Mouse (Mus musculus) kidney, postnatal 0 days (tissue): ENCODE measurements around the gene Oosp3. TPM values are rescaled to one million over a fixed set of nuclear protein-coding genes. Genes with fewer than 3 reads are reported as not detected.

ENCODE experiments used
- ATAC-seq: fragments of 200-750 bp; cut with Nextera tagmentation; replicated peaks from 2 replicates; pipeline ENCODE4 v1.8.0; 2017; ENCODE audit warnings: low read depth, moderate number of reproducible peaks, moderate TSS enrichment, moderate library complexity; ENCODE audit not compliant: low FRiP score
- DNase-seq: peaks from one replicate; pipeline ENCODE4 v3.0.0-alpha.2; 2016; ENCODE audit warnings: low spot score
- H3K27ac ChIP-seq: fragments of 300-500 bp; sonication (generic); 2 replicates; pipeline ENCODE4 v1.5.1; 2014; ENCODE audit warnings: mild to moderate bottlenecking
- H3K27me3 ChIP-seq: fragments of 300-500 bp; sonication (generic); 2 replicates; pipeline ENCODE4 v1.6.1; 2014; ENCODE audit warnings: low read length, mixed read lengths; ENCODE audit not compliant: insufficient read depth
- H3K36me3 ChIP-seq: fragments of 300-500 bp; sonication (generic); 2 replicates; pipeline ENCODE4 v1.6.1; 2014; ENCODE audit warnings: low read length, mixed read lengths; ENCODE audit not compliant: insufficient read depth
- H3K4me1 ChIP-seq: fragments of 300-500 bp; sonication (generic); replicated peaks from 2 replicates; pipeline ENCODE4 v1.6.1; 2014; ENCODE audit warnings: antibody characterized with exemption, low read length, mixed read lengths; ENCODE audit not compliant: insufficient read depth
- H3K4me2 ChIP-seq: fragments of 300-500 bp; sonication (generic); 2 replicates; pipeline ENCODE4 v1.6.1; 2014; ENCODE audit warnings: mild to moderate bottlenecking, low read length, moderate library complexity, mixed read lengths
- H3K4me3 ChIP-seq: fragments of 300-500 bp; sonication (generic); replicated peaks from 2 replicates; pipeline ENCODE4 v1.5.1; 2014; ENCODE audit warnings: low read depth, low read length
- H3K9ac ChIP-seq: fragments of 300-500 bp; sonication (generic); 2 replicates; pipeline ENCODE4 v1.6.1; 2014; ENCODE audit warnings: low read depth, low read length
- H3K9me3 ChIP-seq: fragments of 300-500 bp; sonication (generic); replicated peaks from 2 replicates; pipeline ENCODE4 v1.6.1; 2016; ENCODE audit warnings: low read length, inconsistent platforms, mixed read lengths
- CTCF ChIP-seq: IDR thresholded peaks from 2 replicates; pipeline ENCODE4 v1.5.1; 2016; ENCODE audit warnings: antibody characterized with exemption, low read depth, mild to moderate bottlenecking, moderate library complexity
- WGBS: fragments of 180-500 bp; shearing (Covaris S2); extraction: QIAGEN DNeasy Blood & Tissue Kit; methylation state at CpG from one replicate; pipeline ENCODE4 v1.1.7; 2014; 5-methylcytosine and 5-hydroxymethylcytosine counted together
- polyA plus RNA-seq: library from polyadenylated mRNA; unstranded; fragments of >200 nt; fragmentation: Nextera tagmentation; extraction: Ambion mirVana; gene quantifications from 2 replicates; pipeline ENCODE4 v1.2.1, GENCODE M21; 2015

Gene Oosp3
- polyA plus RNA-seq: not detected in 2 replicates

- H3K4me1 ChIP-seq: no peaks in the 10 kb centered on the region
- no peak for ATAC-seq
- H3K9me3 ChIP-seq: no peaks in the 10 kb centered on the region
- H3K9ac ChIP-seq: no peak within 1 kb of the TSS
- no peaks in the 10 kb centered on the region for H3K36me3 ChIP-seq
- no peak for TF ChIP-seq CTCF
- no peak within 1 kb of the TSS for H3K27ac ChIP-seq
- H3K27me3 ChIP-seq: no peaks in the 10 kb centered on the region
- WGBS: 85% methylated on average over 2 of the region's 2 CpGs
- no peak within 1 kb of the TSS for H3K4me2 ChIP-seq
- DNase-seq: no peak
- H3K4me3 ChIP-seq: no peak within 1 kb of the TSS
Measured at GRCm38 (mm10) chr19:11696755-11697154, at the start of gene Oosp3. Oosp3 (plus strand) TSS chr19:11697055.

GRCm38 (mm10) chr19:11649564-11649963 lies 47.3 kb upstream of the Oosp3 start:
- Histone ChIP-seq H3K4me3 (no peak overlapping the region), H3K36me3 (no peaks in the 10 kb centered on the region), H3K4me1 (no peaks in the 10 kb centered on the region), H3K9me3 (no peaks in the 10 kb centered on the region), H3K4me2 (no peak overlapping the region), H3K27me3 (no peaks in the 10 kb centered on the region), H3K27ac (no peak overlapping the region), H3K9ac (no peak overlapping the region)
- no peak for ATAC-seq
- TF ChIP-seq CTCF: no peak
- WGBS: 79% methylated on average over 4 of the region's 4 CpGs
- no peak for DNase-seq

GRCm38 (mm10) chr19:11659142-11659541 lies 37.7 kb upstream of the Oosp3 start:
- Histone ChIP-seq H3K4me1 (no peaks in the 10 kb centered on the region), H3K4me2 (no peak overlapping the region), H3K36me3 (no peaks in the 10 kb centered on the region), H3K9me3 (no peaks in the 10 kb centered on the region), H3K27ac (no peak overlapping the region), H3K9ac (no peak overlapping the region), H3K27me3 (no peaks in the 10 kb centered on the region), H3K4me3 (no peak overlapping the region)
- WGBS: 71% methylated on average over 2 of the region's 2 CpGs
- no peak for TF ChIP-seq CTCF
- no peak for ATAC-seq
- DNase-seq: no peak

GRCm38 (mm10) chr19:11660459-11660858 lies 36.4 kb upstream of the Oosp3 start, which contains the start of gene Oosp2:
Oosp2 (minus strand) TSS chr19:11660559.
- no peak within 1 kb of the TSS for H3K4me2 ChIP-seq
- no peak within 1 kb of the TSS for H3K4me3 ChIP-seq
- no peaks in the 10 kb centered on the region for H3K9me3 ChIP-seq
- TF ChIP-seq CTCF: no peak
- H3K9ac ChIP-seq: no peak within 1 kb of the TSS
- no peaks in the 10 kb centered on the region for H3K27me3 ChIP-seq
- no peak within 1 kb of the TSS for H3K27ac ChIP-seq
- no peaks in the 10 kb centered on the region for H3K36me3 ChIP-seq
- WGBS: 89% methylated on average over 5 of the region's 5 CpGs
- DNase-seq (no peak), ATAC-seq (no peak)
- no peaks in the 10 kb centered on the region for H3K4me1 ChIP-seq

- H3K27me3 ChIP-seq: no peaks in the 10 kb centered on the region
- H3K4me2 ChIP-seq: no peak overlapping the region
- H3K36me3 ChIP-seq: no peaks in the 10 kb centered on the region
- H3K4me3 ChIP-seq: no peak overlapping the region
- no peak for ATAC-seq
- TF ChIP-seq CTCF: no peak
- H3K9me3 ChIP-seq: no peaks in the 10 kb centered on the region
- H3K4me1 ChIP-seq: no peaks in the 10 kb centered on the region
- no peak overlapping the region for H3K27ac ChIP-seq
- DNase-seq: no peak
- no peak overlapping the region for H3K9ac ChIP-seq
Measured at GRCm38 (mm10) chr19:11661562-11661961, 35.3 kb upstream of the Oosp3 start.

GRCm38 (mm10) chr19:11690839-11691238 lies 6.0 kb upstream of the Oosp3 start, which contains the start of gene Oosp1:
Oosp1 (minus strand) TSS chr19:11691150.
- Histone ChIP-seq H3K27ac (no peak within 1 kb of the TSS), H3K4me3 (no peak within 1 kb of the TSS), H3K4me2 (no peak within 1 kb of the TSS), H3K9ac (no peak within 1 kb of the TSS), H3K4me1 (no peaks in the 10 kb centered on the region), H3K36me3 (no peaks in the 10 kb centered on the region), H3K9me3 (no peaks in the 10 kb centered on the region), H3K27me3 (no peaks in the 10 kb centered on the region)
- no peak for TF ChIP-seq CTCF
- ATAC-seq (no peak), DNase-seq (no peak)
- WGBS: 53% methylated on average over 5 of the region's 5 CpGs

DNA sequence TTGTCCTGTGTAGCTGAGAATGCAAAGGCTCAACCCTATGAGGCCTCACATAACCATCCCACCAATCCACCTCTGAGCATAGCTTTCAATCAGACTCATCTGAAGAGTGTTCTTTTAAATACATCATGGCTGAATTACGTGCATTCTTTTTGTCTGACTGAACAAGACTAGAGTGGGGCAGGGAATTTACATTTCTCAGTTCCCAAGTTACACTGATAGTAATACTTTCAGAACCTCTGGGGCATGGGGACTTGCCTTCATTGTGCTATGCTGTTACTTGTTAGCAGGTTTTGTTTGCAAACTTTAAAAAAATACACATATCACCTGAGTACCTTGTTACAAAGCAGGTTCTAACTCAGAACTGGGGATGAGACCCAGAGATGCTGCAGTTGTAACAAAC lies 5.4 kb upstream of the Oosp3 start:
- Histone ChIP-seq H3K9ac (no peak overlapping the region), H3K27ac (no peak overlapping the region), H3K4me3 (no peak overlapping the region), H3K27me3 (no peaks in the 10 kb centered on the region), H3K4me2 (no peak overlapping the region), H3K36me3 (no peaks in the 10 kb centered on the region), H3K4me1 (no peaks in the 10 kb centered on the region), H3K9me3 (no peaks in the 10 kb centered on the region)
- DNase-seq (no peak), ATAC-seq (no peak)
- WGBS: 51% methylated on average over 1 of the region's 1 CpGs
- TF ChIP-seq CTCF: no peak
